Comparison of ENCODE assay signal across 29 mouse cellular contexts in genomic region chr5:130116857-130117256, GRCm38 (mm10). TPM values are rescaled to one million over a fixed set of nuclear protein-coding genes. Genes with fewer than 3 reads are reported as not detected.
DNase-seq lines count a peak whose midpoint lies in the region; ATAC-seq and TF ChIP-seq lines count a peak whose summit lies in the region.
"Had no signal": no experiment of that assay in that cellular context is flagged by ENCODE, and none has a peak within 500 bp of the region (broad histone marks: within the 10 kb centered on the region; RNA-seq: fewer than 3 reads in every experiment).

No protein-coding gene starts in this region.

- H3K9me3 ChIP-seq in embryonic facial prominence, embryonic 15.5 days (replicated peaks), result no peaks in the 10 kb centered on the region
- H3K9me3 ChIP-seq in forebrain, embryonic 14.5 days (replicated peaks; ENCODE audit: control insufficient read depth, low read length), result no peaks in the 10 kb centered on the region
- H3K9me3 ChIP-seq: forebrain, embryonic 13.5 days; heart, embryonic 12.5 days; hindbrain, embryonic 10.5 days; liver, embryonic 13.5 days; neural tube, embryonic 13.5 days had no signal

- H3K27me3 ChIP-seq in embryonic facial prominence, embryonic 15.5 days, result no peaks in the 10 kb centered on the region
- no peaks in the 10 kb centered on the region for H3K27me3 ChIP-seq in myocyte (ENCODE audit: control insufficient read depth, insufficient read depth, insufficient read length)
- no peaks in the 10 kb centered on the region for H3K27me3 ChIP-seq in forebrain, embryonic 14.5 days (replicated peaks; ENCODE audit: control insufficient read depth, insufficient read depth, low read length)
- H3K27me3 ChIP-seq: forebrain, embryonic 13.5 days; heart, embryonic 12.5 days; liver, embryonic 13.5 days; neural tube, embryonic 13.5 days; Patski had no signal

- WGBS in embryonic facial prominence, embryonic 15.5 days, result 29% methylated on average over 7 of the region's 7 CpGs
- 93% methylated on average over 7 of the region's 7 CpGs for WGBS in forebrain, embryonic 14.5 days

- no peak overlapping the region for H3K9ac ChIP-seq in embryonic facial prominence, embryonic 15.5 days
- no peak overlapping the region for H3K9ac ChIP-seq in forebrain, embryonic 14.5 days (ENCODE audit: low read length)
- H3K9ac ChIP-seq: forebrain, embryonic 13.5 days; heart, embryonic 12.5 days; liver, embryonic 13.5 days; lung, embryonic 14.5 days; neural tube, embryonic 13.5 days had no signal

- peak; percentile 84 for ATAC-seq in embryonic facial prominence, embryonic 15.5 days (ENCODE audit: insufficient number of reproducible peaks, low FRiP score, low TSS enrichment, low read depth)
- no peak for ATAC-seq in forebrain, embryonic 14.5 days
- ATAC-seq: forebrain, embryonic 13.5 days; hindbrain, embryonic 16.5 days; intestine, embryonic 16.5 days; Patski had no signal

- peaks cover 56% of the 10 kb centered on the region for H3K4me1 ChIP-seq in embryonic facial prominence, embryonic 15.5 days
- H3K4me1 ChIP-seq in forebrain, embryonic 14.5 days (ENCODE audit: control insufficient read depth, insufficient read depth, low read length), result no peaks in the 10 kb centered on the region
- H3K4me1 ChIP-seq: forebrain, embryonic 13.5 days; liver, embryonic 13.5 days had no signal

- H3ac ChIP-seq in myocyte (ENCODE audit: control insufficient read depth, insufficient read length), result no peak overlapping the region

- no peak overlapping the region for H3K4me2 ChIP-seq in embryonic facial prominence, embryonic 15.5 days (replicated peaks)
- H3K4me2 ChIP-seq in myocyte (ENCODE audit: low read depth), result peak overlapping the region; percentile 13
- no peak overlapping the region for H3K4me2 ChIP-seq in forebrain, embryonic 14.5 days (ENCODE audit: low read length)
- H3K4me2 ChIP-seq: forebrain, embryonic 13.5 days; heart, embryonic 12.5 days; liver, embryonic 13.5 days; lung, embryonic 14.5 days; neural tube, embryonic 13.5 days had no signal

- H3K36me3 ChIP-seq in embryonic facial prominence, embryonic 15.5 days, result no peaks in the 10 kb centered on the region
- H3K36me3 ChIP-seq in myocyte (ENCODE audit: control insufficient read depth, insufficient read depth), result peaks cover 5% of the 10 kb centered on the region
- peaks cover 10% of the 10 kb centered on the region for H3K36me3 ChIP-seq in forebrain, embryonic 14.5 days (ENCODE audit: control insufficient read depth, insufficient read depth, low read length)

- DNase-seq in right cerebral cortex, adult 18-20 months, result peak; percentile 32
- no peak for DNase-seq in right cerebral cortex, postnatal 10 days (ENCODE audit: low spot score in 2 of 2)
- peak; percentile 56 for DNase-seq in adipocyte (ENCODE audit: low spot score)
- DNase-seq in forebrain, embryonic 14.5 days (ENCODE audit: low spot score), result no peak
- DNase-seq in adrenal gland, adult 8-10 months, result no peak
- no peak for DNase-seq in neural tube, embryonic 10.5 days (ENCODE audit: extremely low spot score, low spot score)
- DNase-seq: adrenal gland, adult 2 months; cerebellum, adult 18-20 months; cerebellum, postnatal 25 days; gastrocnemius, postnatal 14 days; heart, adult 18-20 months; heart, postnatal 10 days; kidney, postnatal 25 days; left cerebral cortex, postnatal 4 days; liver, embryonic 13.5 days; lung, embryonic 14.5 days; lung, postnatal 36 days; midbrain, embryonic 14.5 days; retina, postnatal 1 day had no signal

- no peaks in the 10 kb centered on the region for H3K79me2 ChIP-seq in myocyte (ENCODE audit: control insufficient read depth, insufficient read depth)

- H3K27ac ChIP-seq in embryonic facial prominence, embryonic 15.5 days (replicated peaks), result peak overlapping the region; percentile 82
- H3K27ac ChIP-seq in forebrain, embryonic 14.5 days (ENCODE audit: low read depth, low read length), result no peak overlapping the region
- H3K27ac ChIP-seq: forebrain, embryonic 13.5 days; hindbrain, embryonic 10.5 days; liver, embryonic 13.5 days had no signal

- no peak overlapping the region for H3K4me3 ChIP-seq in embryonic facial prominence, embryonic 15.5 days (replicated peaks)
- H3K4me3 ChIP-seq in myocyte, result no peak overlapping the region
- H3K4me3 ChIP-seq in forebrain, embryonic 14.5 days (ENCODE audit: low read depth, low read length), result no peak overlapping the region
- H3K4me3 ChIP-seq: erythroblast, embryonic 14.5 days; forebrain, embryonic 13.5 days; heart, embryonic 12.5 days; hindbrain, embryonic 10.5 days; liver, embryonic 13.5 days; neural tube, embryonic 13.5 days had no signal

- no peak for TF ChIP-seq POLR2A in myocyte (IDR thresholded peaks at IDR 0.05; ENCODE audit: insufficient read length, low read depth)

TF ChIP-seq in myocyte, 11 proteins besides CTCF, POLR2A, EP300 and RAD21:
- TF ChIP-seq MYOD1 (IDR thresholded peaks at IDR 0.05; ENCODE audit: control insufficient read depth in 1 of 3, insufficient read length in 2 of 3, low read depth in 2 of 3) (peak in 1 of 3 experiments; percentile 31), TCF12 (IDR thresholded peaks at IDR 0.05; ENCODE audit: insufficient read depth, poor library complexity, severe bottlenecking) (no peak), REST (IDR thresholded peaks at IDR 0.05; ENCODE audit: insufficient read depth, insufficient read length) (no peak), MAX (IDR thresholded peaks at IDR 0.05; ENCODE audit: low read depth) (no peak), TCF3 (IDR thresholded peaks at IDR 0.05; ENCODE audit: insufficient read length, low read depth) (no peak), SRF (IDR thresholded peaks at IDR 0.05; ENCODE audit: control insufficient read depth, insufficient read length, low read depth) (no peak), USF1 (IDR thresholded peaks at IDR 0.05; ENCODE audit: low read depth) (no peak), MYOG (IDR thresholded peaks at IDR 0.05; ENCODE audit: control insufficient read depth in 1 of 3, insufficient read depth in 1 of 3, insufficient read length in 2 of 3, low read depth in 2 of 3) (no peak)
TF ChIP-seq in myocyte: peak in this region for 1.

RNA-seq across cellular contexts. Expression of gene Kctd7, which starts 27.8 kb away (rescaled TPM):
- 6.1 and 7.4 TPM in 2 replicates for polyA plus RNA-seq in embryonic facial prominence, embryonic 15.5 days (2015; fragmentation: Nextera tagmentation; extraction: Ambion mirVana)
- polyA plus RNA-seq in myocyte (2012; fragmentation: generic; extraction: Trizol), result 4.5 TPM
- 10.9 and 12.4 TPM in 2 replicates for polyA plus RNA-seq in forebrain, embryonic 14.5 days (2014; fragmentation: Nextera tagmentation; extraction: Ambion mirVana)
- total RNA-seq in adrenal gland, adult 8-10 months (2022), result 10 to 100 TPM; 14.5 to 19.6 (median 17.4) TPM

RNA-seq across cellular contexts. Expression of gene Tpst1, which starts 43.7 kb away (rescaled TPM):
- polyA plus RNA-seq in embryonic facial prominence, embryonic 15.5 days (2015; fragmentation: Nextera tagmentation; extraction: Ambion mirVana), result 99.2 and 111 TPM in 2 replicates
- 9.4 TPM for polyA plus RNA-seq in myocyte (2012; fragmentation: generic; extraction: Trizol)
- 57.1 and 61.4 TPM in 2 replicates for polyA plus RNA-seq in forebrain, embryonic 14.5 days (2014; fragmentation: Nextera tagmentation; extraction: Ambion mirVana)
- total RNA-seq in adrenal gland, adult 8-10 months (2022), result 10 to 100 TPM; 46.9 to 86.8 (median 67.7) TPM

RNA-seq across cellular contexts. Expression of gene Rabgef1, which starts 54.7 kb away (rescaled TPM):
- 30.1 and 32.6 TPM in 2 replicates for polyA plus RNA-seq in embryonic facial prominence, embryonic 15.5 days (2015; fragmentation: Nextera tagmentation; extraction: Ambion mirVana)
- 18.8 TPM for polyA plus RNA-seq in myocyte (2012; fragmentation: generic; extraction: Trizol)
- polyA plus RNA-seq in forebrain, embryonic 14.5 days (2014; fragmentation: Nextera tagmentation; extraction: Ambion mirVana), result 30.0 and 38.7 TPM in 2 replicates
- total RNA-seq in adrenal gland, adult 8-10 months (2022), result 10 to 100 TPM; 32.0 to 53.7 (median 39.0) TPM

Comparison
In these comparisons a context has a peak if more than half of its experiments do, and no peak if none do; other contexts are left out.
1. DNase-seq: peak in right cerebral cortex, adult 18-20 months (single experiment) and adipocyte (single experiment); none in right cerebral cortex, postnatal 10 days (0 of 2), forebrain, embryonic 14.5 days (single experiment), adrenal gland, adult 8-10 months (single experiment) and neural tube, embryonic 10.5 days (single experiment).